Mouse (Mus musculus): Measurements from ENCODE around the gene Duox2. TPM values are rescaled to one million over a fixed set of nuclear protein-coding genes. Genes with fewer than 3 reads are reported as not detected.
"Not testable (repeated sequence)": the region's sequence is repeated elsewhere in the genome, so short reads cannot be mapped to it uniquely, and the experiment has no call there.

Gene Duox2
- not detected in 2 replicates for polyA plus RNA-seq (2014; fragmentation: Nextera tagmentation; extraction: Ambion mirVana)

- H3K4me2 ChIP-seq (ENCODE audit: low read depth, low read length): peak within 1 kb of the TSS; percentile 17; the same call in 1 of the 2 replicates
- H3K4me1 ChIP-seq (ENCODE audit: control insufficient read depth, insufficient read depth, low read length): peaks cover 23% of the 10 kb centered on the region; the same call in 1 of the 2 replicates
- no peak for ATAC-seq (ENCODE audit: low read depth)
- no peaks in the 10 kb centered on the region for H3K36me3 ChIP-seq (ENCODE audit: control insufficient read depth, insufficient read depth, low read length)
- H3K27me3 ChIP-seq (ENCODE audit: control insufficient read depth, insufficient read depth, low read length): peaks cover 66% of the 10 kb centered on the region
- H3K27ac ChIP-seq (ENCODE audit: low read depth, low read length): no peak within 1 kb of the TSS
- WGBS: 2% methylated on average over 13 of the region's 13 CpGs
- no peaks in the 10 kb centered on the region for H3K9me3 ChIP-seq (ENCODE audit: control insufficient read depth, low read length)
- H3K9ac ChIP-seq (replicated peaks; ENCODE audit: low read depth, low read length): no peak within 1 kb of the TSS
- H3K4me3 ChIP-seq (ENCODE audit: low read depth, low read length): peak within 1 kb of the TSS; percentile 7; the same call in 1 of the 2 replicates
Measured at GRCm38 (mm10) chr2:122298096-122298499, at the start of gene Duox2. Gene Duox2, minus strand, starts transcription at chr2:122298449.

- 96% methylated on average over 3 of the region's 3 CpGs for WGBS
- H3K4me3 ChIP-seq (ENCODE audit: low read depth, low read length): no peak overlapping the region
- H3K36me3 ChIP-seq (ENCODE audit: control insufficient read depth, insufficient read depth, low read length): no peaks in the 10 kb centered on the region
- no peaks in the 10 kb centered on the region for H3K9me3 ChIP-seq (ENCODE audit: control insufficient read depth, low read length)
- H3K27me3 ChIP-seq (ENCODE audit: control insufficient read depth, insufficient read depth, low read length): no peaks in the 10 kb centered on the region
- no peak overlapping the region for H3K4me2 ChIP-seq (ENCODE audit: low read depth, low read length)
- H3K9ac ChIP-seq (replicated peaks; ENCODE audit: low read depth, low read length): no peak overlapping the region
- H3K4me1 ChIP-seq (ENCODE audit: control insufficient read depth, insufficient read depth, low read length): peaks cover 25% of the 10 kb centered on the region
- no peak overlapping the region for H3K27ac ChIP-seq (ENCODE audit: low read depth, low read length)
- ATAC-seq (ENCODE audit: low read depth): no peak
Measured at GRCm38 (mm10) chr2:122347257-122347656, 49.0 kb upstream of the Duox2 start.

GRCm38 (mm10) chr2:122346164-122346563 is 47.9 kb upstream of the Duox2 start:
- peaks cover 16% of the 10 kb centered on the region for H3K4me1 ChIP-seq (ENCODE audit: control insufficient read depth, insufficient read depth, low read length)
- not testable (repeated sequence) for H3K9me3 ChIP-seq (ENCODE audit: control insufficient read depth, low read length); H3K27me3 ChIP-seq (ENCODE audit: control insufficient read depth, insufficient read depth, low read length); H3K4me2 ChIP-seq (ENCODE audit: low read depth, low read length); H3K36me3 ChIP-seq (ENCODE audit: control insufficient read depth, insufficient read depth, low read length); H3K4me3 ChIP-seq (ENCODE audit: low read depth, low read length); ATAC-seq (ENCODE audit: low read depth); H3K27ac ChIP-seq (ENCODE audit: low read depth, low read length); H3K9ac ChIP-seq (replicated peaks; ENCODE audit: low read depth, low read length)
- 87% methylated on average over 6 of the region's 6 CpGs for WGBS

GRCm38 (mm10) chr2:122345106-122345893 is 47.1 kb upstream of the Duox2 start:
- Histone ChIP-seq H3K4me1 (ENCODE audit: control insufficient read depth, insufficient read depth, low read length) (peaks cover 12% of the 10 kb centered on the region), H3K36me3 (ENCODE audit: control insufficient read depth, insufficient read depth, low read length) (no peaks in the 10 kb centered on the region), H3K9ac (replicated peaks; ENCODE audit: low read depth, low read length) (no peak overlapping the region), H3K27ac (ENCODE audit: low read depth, low read length) (no peak overlapping the region), H3K9me3 (ENCODE audit: control insufficient read depth, low read length) (no peaks in the 10 kb centered on the region), H3K4me3 (ENCODE audit: low read depth, low read length) (no peak overlapping the region), H3K27me3 (ENCODE audit: control insufficient read depth, insufficient read depth, low read length) (no peaks in the 10 kb centered on the region), H3K4me2 (ENCODE audit: low read depth, low read length) (no peak overlapping the region)
- WGBS: 85% methylated on average over 6 of the region's 6 CpGs
- ATAC-seq (ENCODE audit: low read depth): no peak

GRCm38 (mm10) chr2:122337291-122337690 is 39.0 kb upstream of the Duox2 start:
- no peak overlapping the region for H3K9ac ChIP-seq (replicated peaks; ENCODE audit: low read depth, low read length)
- no peak overlapping the region for H3K27ac ChIP-seq (ENCODE audit: low read depth, low read length)
- peak overlapping the region; percentile 16; the same call in 1 of the 2 replicates for H3K4me2 ChIP-seq (ENCODE audit: low read depth, low read length)
- no peaks in the 10 kb centered on the region for H3K27me3 ChIP-seq (ENCODE audit: control insufficient read depth, insufficient read depth, low read length)
- H3K4me1 ChIP-seq (ENCODE audit: control insufficient read depth, insufficient read depth, low read length): no peaks in the 10 kb centered on the region
- no peaks in the 10 kb centered on the region for H3K36me3 ChIP-seq (ENCODE audit: control insufficient read depth, insufficient read depth, low read length)
- no peaks in the 10 kb centered on the region for H3K9me3 ChIP-seq (ENCODE audit: control insufficient read depth, low read length)
- ATAC-seq (ENCODE audit: low read depth): peak; percentile 28; the same call in 1 of the 2 replicates
- 0 out of 2 replicates have a peak overlapping the region, but pooled peaks have one; percentile 3 for H3K4me3 ChIP-seq (ENCODE audit: low read depth, low read length)
- WGBS: 60% methylated on average over 21 of the region's 21 CpGs

- Histone ChIP-seq H3K36me3 (ENCODE audit: control insufficient read depth, insufficient read depth, low read length) (no peaks in the 10 kb centered on the region), H3K27me3 (ENCODE audit: control insufficient read depth, insufficient read depth, low read length) (no peaks in the 10 kb centered on the region), H3K4me2 (ENCODE audit: low read depth, low read length) (no peak overlapping the region), H3K4me3 (ENCODE audit: low read depth, low read length) (no peak overlapping the region), H3K27ac (ENCODE audit: low read depth, low read length) (no peak overlapping the region), H3K9me3 (ENCODE audit: control insufficient read depth, low read length) (no peaks in the 10 kb centered on the region), H3K4me1 (ENCODE audit: control insufficient read depth, insufficient read depth, low read length) (no peaks in the 10 kb centered on the region), H3K9ac (replicated peaks; ENCODE audit: low read depth, low read length) (no peak overlapping the region)
- 60% methylated on average over 3 of the region's 3 CpGs for whole genome bisulfite sequencing
- ATAC-seq (ENCODE audit: low read depth): no peak
Measured at GRCm38 (mm10) chr2:122334170-122334569, 35.9 kb upstream of the Duox2 start.

GRCm38 (mm10) chr2:122332222-122332621 is 34.0 kb upstream of the Duox2 start:
- no peak overlapping the region for H3K27ac ChIP-seq (ENCODE audit: low read depth, low read length)
- H3K9me3 ChIP-seq (ENCODE audit: control insufficient read depth, low read length): no peaks in the 10 kb centered on the region
- no peak overlapping the region for H3K4me2 ChIP-seq (ENCODE audit: low read depth, low read length)
- H3K4me3 ChIP-seq (ENCODE audit: low read depth, low read length): no peak overlapping the region
- no peaks in the 10 kb centered on the region for H3K27me3 ChIP-seq (ENCODE audit: control insufficient read depth, insufficient read depth, low read length)
- no peak for ATAC-seq (ENCODE audit: low read depth)
- H3K4me1 ChIP-seq (ENCODE audit: control insufficient read depth, insufficient read depth, low read length): no peaks in the 10 kb centered on the region
- 91% methylated on average over 3 of the region's 3 CpGs for WGBS
- no peak overlapping the region for H3K9ac ChIP-seq (replicated peaks; ENCODE audit: low read depth, low read length)
- H3K36me3 ChIP-seq (ENCODE audit: control insufficient read depth, insufficient read depth, low read length): no peaks in the 10 kb centered on the region

- H3K4me2 ChIP-seq (ENCODE audit: low read depth, low read length); H3K27ac ChIP-seq (ENCODE audit: low read depth, low read length): not testable (repeated sequence)
Measured at GRCm38 (mm10) chr2:122330317-122330716, 32.1 kb upstream of the Duox2 start.

GRCm38 (mm10) chr2:122327986-122328385 is 29.7 kb upstream of the Duox2 start:
- Histone ChIP-seq H3K36me3 (ENCODE audit: control insufficient read depth, insufficient read depth, low read length) (no peaks in the 10 kb centered on the region), H3K27me3 (ENCODE audit: control insufficient read depth, insufficient read depth, low read length) (no peaks in the 10 kb centered on the region), H3K9ac (replicated peaks; ENCODE audit: low read depth, low read length) (no peak overlapping the region), H3K27ac (ENCODE audit: low read depth, low read length) (no peak overlapping the region), H3K4me2 (ENCODE audit: low read depth, low read length) (no peak overlapping the region), H3K4me1 (ENCODE audit: control insufficient read depth, insufficient read depth, low read length) (no peaks in the 10 kb centered on the region), H3K9me3 (ENCODE audit: control insufficient read depth, low read length) (no peaks in the 10 kb centered on the region), H3K4me3 (ENCODE audit: low read depth, low read length) (no peak overlapping the region)
- no peak for ATAC-seq (ENCODE audit: low read depth)
- 67% methylated on average over 3 of the region's 3 CpGs for WGBS

More at GRCm38 (mm10) chr2:122330317-122330716, 32.1 kb upstream of the Duox2 start:
- H3K4me1 ChIP-seq (ENCODE audit: control insufficient read depth, insufficient read depth, low read length); H3K27me3 ChIP-seq (ENCODE audit: control insufficient read depth, insufficient read depth, low read length); H3K36me3 ChIP-seq (ENCODE audit: control insufficient read depth, insufficient read depth, low read length); H3K9me3 ChIP-seq (ENCODE audit: control insufficient read depth, low read length); ATAC-seq (ENCODE audit: low read depth); H3K4me3 ChIP-seq (ENCODE audit: low read depth, low read length); H3K9ac ChIP-seq (replicated peaks; ENCODE audit: low read depth, low read length): not testable (repeated sequence)
- WGBS: 81% methylated on average over 5 of the region's 6 CpGs
